Mouse (Mus musculus) lung, postnatal 10 days (tissue): ENCODE results near the gene Tshz2.
A peak's percentile ranks its signal among the peaks of the same experiment; 100 is the strongest.
"Not testable (repeated sequence)": the region's sequence is repeated elsewhere in the genome, so short reads cannot be mapped to it uniquely, and the experiment has no call there.

Source experiments
- DNase-seq: peaks from one replicate; pipeline ENCODE4 v3.0.0; 2021

Gene Tshz2

DNA sequence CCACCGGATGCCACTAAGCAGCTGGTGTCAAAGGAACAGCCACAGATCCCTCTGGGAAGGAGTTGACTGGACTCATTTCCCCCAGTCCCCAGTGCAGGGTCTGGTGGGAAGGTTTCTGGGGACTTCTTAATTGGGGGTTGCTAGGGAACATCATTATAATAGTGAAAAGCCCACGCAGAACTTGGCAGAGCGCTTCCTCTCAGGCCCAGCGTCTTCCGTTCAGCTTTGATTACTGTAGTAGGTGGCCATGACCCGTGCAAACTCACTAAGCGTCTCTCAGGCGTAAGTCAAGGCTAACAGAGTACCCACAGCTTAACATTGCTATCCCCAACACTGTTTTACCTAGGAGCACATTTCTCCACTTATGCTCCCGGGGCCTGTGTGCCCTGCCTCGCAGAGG lies 181.9 kb downstream of the Tshz2 start:
- DNase-seq, result no peak

DNA sequence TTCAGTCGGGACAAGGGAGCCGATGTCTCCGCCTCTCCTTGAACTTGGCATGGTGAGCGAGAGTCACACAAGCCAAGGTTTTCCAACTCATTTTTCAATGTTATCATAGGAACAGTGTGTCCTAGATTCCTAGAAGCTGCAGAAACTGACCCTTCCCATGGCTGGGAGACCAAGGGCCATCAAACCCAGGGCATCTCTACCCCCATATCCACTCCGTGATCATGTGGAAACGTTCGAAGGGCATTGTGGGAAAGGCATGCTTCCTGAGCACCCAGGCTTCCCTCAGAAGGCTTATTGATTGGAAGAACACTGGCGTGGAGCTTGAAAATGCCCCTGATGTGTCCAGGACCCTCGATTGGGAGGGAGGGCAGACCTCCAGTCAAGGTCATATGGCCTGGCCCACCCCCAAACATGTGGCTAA lies 188.2 kb downstream of the Tshz2 start:
- peak; percentile 51 for DNase-seq

DNA sequence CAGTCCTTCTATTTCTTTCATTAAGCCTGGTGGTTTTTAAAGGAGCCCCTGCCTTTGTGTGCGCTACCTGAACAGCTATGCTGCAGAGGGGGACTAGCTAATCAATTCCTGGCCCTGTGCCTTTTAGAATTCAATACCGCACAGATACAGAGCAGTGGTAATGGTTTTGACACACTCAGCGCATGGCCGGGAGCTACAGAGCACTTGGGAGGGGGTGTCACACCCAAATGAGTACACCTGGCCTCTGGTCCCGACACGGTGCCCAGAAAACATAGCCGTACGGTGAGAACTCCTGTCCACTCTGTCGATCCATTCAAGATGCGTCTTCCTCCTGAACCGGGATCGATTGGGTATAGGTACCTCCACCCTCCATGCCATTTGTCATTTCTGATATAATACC lies 193.1 kb downstream of the Tshz2 start:
- no peak for DNase-seq

DNA sequence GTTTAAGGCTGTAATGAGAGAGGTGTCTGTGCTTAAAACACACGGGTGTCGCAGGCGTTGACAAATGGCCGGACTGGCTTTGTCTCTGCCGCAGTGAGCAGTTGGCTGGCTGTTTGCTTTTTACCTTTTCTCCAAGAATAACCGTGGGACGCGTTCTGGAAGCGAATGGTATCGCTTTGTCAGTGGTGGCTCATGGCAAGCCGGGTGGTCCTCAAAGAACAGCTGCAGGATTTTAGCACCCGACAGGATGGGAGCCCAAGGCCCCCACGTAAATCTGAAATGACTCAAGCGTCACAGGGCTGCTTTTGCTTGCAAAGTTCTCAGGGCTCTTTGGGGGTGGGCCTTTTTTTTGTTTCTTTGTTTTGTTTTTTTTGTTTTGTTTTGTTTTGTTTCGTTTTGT lies 193.5 kb downstream of the Tshz2 start:
- no peak for DNase-seq

DNA sequence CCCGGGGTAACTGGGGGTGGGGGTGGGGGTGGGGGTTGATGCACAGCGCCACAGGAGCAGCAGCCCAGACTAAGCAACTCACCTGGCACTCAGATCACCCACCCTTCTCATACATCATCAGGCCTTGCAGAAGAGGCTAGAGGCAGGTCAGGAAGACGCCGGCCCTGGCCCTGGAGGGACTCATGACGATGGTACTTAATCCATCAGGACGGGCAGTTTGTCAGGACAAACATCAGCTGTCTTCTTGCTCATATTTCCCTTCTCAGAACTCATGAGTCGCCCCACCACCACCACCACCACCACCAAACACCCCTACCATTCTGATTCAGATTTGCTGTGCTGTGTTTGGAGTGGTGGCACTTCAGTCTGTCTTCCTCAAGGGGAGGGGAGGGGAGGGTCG lies 194.0 kb downstream of the Tshz2 start:
- no peak for DNase-seq

DNA sequence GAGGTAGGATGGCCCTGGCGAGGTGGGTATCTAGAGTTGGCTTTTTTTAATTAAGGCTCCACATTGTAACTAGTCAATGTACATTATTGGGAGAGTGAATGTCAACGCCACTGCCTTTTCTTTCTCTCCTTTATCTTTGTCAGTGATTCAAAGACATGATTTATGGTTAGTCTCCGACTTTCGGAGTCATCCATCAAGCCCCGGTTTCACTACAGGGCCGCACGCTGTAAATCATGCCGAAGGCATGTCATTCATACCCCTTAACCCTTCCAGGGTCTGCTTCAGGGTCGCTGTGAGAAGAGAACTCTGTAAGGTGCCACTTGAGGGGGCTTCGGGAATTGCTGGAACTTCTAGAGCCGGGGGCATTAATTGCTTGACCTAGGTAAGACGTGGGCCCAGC lies 199.4 kb downstream of the Tshz2 start:
- no peak for DNase-seq

DNA sequence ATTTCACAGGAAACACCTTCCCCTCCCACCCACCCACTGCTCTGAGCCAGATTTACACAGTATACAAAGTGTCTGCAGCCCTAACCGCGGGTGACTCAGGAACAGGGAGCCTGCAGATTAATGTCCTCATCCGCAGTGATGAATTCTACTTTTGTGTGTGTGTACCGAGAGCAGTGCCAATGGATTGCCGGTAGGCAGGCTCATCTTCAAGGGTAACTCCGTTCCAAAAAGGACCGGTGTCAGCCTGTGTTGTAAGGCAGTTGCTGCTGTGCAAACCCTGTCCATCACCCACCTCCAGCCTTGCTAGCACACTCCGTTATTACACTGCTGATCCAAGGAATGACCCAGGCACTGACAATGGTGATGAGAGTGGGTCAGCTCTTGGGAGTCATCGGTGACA lies 200.8 kb downstream of the Tshz2 start:
- no peak for DNase-seq

DNA sequence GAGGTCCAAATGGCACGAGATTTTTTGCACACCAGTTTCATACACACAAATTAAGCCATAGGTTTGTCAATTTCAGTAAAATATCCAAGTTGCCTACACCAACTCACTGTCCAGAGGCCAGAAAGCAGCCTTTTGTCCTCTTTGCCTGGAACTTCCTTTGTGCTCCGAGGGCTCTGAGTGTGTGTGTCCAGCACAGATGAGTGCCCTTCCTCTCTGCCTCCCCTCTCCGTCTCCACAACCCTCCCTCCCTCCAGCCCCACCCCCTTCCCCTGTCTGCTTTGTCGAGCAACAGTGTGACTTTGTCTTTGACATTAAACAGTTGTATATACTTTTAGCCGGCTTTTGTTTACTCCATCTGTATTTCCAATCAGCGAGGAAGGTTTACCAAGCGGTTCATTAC lies 201.8 kb downstream of the Tshz2 start:
- DNase-seq, result no peak

DNA sequence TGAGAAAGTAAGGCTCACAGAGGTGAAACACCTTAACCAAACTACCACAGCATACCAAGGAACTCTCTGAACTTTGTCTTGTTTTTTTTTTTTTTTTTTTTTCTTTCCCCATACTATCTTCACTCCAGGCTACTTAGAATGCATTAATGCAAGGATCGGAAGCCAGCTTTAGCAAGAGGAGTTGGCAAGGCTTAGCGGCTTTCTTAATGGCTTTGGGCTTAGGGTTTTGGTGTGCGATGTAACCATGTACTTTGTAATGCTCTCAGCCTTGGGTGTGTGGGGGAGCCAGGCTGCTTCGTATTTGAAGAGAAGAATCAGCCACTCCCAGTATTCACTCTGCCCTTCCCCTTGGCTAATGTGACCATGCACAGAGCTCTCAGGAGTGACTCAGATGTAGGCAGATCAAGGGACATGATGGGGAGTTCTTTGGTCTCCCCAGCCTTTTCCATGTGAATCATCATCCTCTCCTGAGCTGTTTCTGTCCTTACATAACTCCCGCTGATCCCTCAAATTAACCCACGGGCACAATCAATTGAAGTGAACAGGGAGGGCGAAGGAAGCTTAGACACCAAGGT lies 204.3 kb downstream of the Tshz2 start:
- no peak for DNase-seq

DNA sequence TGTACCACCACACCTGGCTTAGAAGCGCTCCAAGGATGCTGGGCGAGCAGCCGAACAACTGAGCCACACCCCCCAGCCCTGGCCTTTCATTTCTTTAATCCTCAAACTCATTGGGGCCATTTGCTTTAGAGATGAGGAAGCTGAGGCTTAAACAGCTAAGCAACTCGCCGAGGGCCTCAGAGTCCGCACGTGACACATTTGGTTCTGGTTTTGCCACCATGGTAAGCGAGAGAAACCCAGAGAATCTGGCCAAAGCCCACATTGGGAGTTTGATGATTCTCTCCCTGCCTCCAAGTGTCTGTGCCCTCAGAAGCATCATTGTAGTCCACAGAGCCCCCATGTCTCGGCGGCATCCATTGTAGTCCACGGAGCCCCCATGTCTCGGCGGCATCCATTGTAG lies 205.7 kb downstream of the Tshz2 start:
- no peak for DNase-seq

DNA sequence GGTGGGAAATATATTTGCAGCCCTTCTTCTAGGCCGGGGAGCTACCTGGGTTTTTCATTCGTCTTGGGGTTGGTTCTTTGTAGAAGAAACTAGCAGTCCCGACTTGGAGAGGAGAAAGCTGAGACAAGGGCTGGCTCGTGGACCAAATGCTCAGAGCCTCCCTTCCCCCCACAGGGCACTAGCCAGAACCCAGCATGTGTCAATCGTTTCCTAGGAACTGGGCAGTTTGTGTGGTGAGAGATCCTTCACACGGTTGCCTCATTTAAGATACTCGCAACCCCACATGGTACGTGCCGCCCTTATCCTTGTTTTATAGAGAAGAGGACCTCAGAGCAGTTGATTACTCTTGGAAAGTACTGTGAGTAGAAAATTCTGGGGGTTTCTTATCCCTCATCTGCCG lies 208.6 kb downstream of the Tshz2 start:
- DNase-seq, result no peak

DNA sequence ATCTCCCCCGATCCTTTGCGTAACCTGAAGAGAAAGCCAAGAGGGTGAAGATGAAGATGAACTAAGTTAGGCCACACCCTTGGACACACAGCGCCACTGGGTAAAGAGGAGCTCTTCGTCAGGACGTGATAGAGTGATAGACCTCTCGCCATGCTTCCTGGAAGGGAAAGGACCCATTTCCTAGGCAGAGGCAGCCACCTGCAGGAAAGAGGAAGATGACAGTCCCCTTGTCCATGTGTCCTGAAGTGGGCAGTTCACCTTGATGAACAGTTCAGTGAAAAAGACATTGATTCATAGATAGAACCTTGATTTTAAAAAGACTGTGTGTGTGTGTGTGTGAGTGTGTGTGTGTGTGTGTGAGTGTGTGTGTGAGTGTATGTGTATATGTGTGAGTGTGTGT lies 209.7 kb downstream of the Tshz2 start:
- DNase-seq, result no peak

DNA sequence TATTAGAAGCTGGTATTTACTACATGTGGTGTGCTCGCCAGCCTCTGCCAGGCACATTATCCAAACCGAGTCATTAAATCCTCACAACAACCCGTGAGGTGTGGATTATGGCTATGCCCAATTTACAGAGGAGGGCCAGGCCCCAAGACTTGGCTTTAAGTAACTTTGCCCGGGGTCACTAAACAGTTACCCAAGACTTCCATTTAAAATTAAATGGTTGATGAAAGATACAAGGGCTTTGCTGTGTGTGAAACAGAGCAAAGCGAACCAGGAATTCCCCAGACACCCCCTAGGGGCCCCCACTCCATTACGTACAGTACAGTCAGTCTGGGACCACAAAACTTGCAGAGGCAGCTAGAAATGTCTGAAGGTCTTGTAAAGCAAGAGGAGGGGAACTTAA lies 210.7 kb downstream of the Tshz2 start:
- no peak for DNase-seq

DNA sequence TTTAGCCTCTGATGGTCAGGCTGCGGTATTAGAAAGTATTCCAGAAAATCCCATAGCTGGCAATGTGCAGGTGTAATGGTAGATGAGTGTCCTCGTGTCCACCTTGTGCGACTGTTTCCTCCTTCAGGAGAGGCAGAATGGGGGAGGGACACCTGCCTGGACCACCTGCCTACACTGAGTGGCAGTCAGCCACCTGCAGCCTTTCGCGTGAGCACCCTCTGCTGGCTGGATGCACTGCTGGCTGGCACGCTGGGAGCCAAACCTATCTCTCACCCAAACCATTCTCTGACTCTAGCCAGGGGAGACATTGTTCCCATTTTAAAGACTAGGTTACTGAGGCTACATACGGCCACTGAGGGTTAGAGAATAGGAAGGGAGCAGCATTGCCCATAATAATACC lies 216.3 kb downstream of the Tshz2 start:
- peak; percentile 41 for DNase-seq

DNA sequence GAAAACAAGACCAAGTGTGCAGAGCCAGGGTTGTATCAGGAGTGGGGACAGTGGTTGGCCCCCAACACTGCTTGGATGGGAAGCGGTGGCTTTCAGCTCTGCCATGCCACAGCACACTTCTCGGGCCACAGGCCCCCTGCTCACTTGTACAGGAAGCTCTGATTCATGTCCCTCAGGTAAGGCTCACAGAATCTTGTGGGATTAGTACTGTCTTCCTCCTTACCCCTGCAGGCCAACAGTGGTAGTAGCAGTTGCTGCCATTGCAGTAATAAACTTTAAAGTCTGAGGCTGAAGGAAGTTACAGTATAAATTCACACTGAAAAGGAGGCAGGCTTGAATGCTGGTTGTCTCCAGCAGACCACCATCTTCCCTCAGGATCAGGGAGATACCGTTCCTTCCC lies 216.7 kb downstream of the Tshz2 start:
- no peak for DNase-seq

DNA sequence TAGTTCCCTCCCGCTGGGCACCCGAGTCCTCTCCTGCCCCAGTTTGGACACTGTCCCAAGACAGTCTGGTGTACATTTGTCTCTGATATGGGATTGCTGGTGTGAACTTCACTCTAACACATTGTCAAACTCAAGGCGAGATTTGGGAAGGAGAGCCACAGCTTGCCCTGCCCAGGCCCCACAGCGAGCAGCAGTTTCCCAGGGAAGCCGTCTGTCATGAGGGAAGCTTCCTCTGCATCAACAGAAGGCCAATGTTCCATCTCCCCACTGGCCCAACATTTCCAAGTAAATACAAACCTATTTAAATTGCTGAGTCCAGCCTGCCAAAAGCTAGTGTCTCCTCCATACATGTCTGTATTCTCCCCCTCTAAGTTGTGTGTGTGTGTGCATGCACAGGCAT lies 218.8 kb downstream of the Tshz2 start:
- DNase-seq, result no peak

DNA sequence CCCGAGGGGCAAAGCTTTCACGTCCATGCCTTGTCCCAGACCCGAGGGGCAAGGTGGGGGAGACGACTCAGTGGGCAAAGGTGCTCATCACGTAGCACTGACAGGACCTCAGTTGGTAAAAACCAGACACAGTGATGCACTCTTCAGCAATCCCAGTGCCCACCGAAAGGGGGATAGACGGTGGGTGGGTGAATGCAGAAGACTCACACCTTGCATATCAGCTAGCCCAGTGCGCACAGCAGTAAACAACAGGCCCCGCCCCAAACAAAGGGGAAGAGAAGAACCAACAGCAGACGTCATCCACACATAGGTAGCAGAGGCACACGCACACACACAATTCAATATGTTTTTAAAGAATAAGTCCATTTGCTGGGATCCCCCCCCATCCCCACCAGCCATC lies 221.7 kb downstream of the Tshz2 start:
- DNase-seq, result no peak

DNA sequence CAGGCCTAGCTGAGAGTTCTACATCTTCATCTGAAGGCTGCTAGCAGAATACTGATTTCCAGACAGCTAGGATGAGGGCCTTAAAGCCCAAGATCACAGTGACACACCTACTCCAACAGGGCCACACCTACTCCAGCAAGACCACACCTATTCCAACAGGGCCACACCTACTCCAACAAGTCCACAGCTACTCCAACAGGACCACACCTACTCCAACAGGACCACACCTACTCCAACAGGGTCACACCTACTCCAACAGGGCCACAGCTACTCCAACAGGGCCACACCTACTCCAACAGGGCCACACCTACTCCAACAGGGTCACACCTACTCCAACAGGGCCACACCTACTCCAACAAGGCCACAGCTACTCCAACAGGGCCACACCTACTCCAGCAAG lies 224.2 kb downstream of the Tshz2 start:
- DNase-seq, result not testable (repeated sequence)

DNA sequence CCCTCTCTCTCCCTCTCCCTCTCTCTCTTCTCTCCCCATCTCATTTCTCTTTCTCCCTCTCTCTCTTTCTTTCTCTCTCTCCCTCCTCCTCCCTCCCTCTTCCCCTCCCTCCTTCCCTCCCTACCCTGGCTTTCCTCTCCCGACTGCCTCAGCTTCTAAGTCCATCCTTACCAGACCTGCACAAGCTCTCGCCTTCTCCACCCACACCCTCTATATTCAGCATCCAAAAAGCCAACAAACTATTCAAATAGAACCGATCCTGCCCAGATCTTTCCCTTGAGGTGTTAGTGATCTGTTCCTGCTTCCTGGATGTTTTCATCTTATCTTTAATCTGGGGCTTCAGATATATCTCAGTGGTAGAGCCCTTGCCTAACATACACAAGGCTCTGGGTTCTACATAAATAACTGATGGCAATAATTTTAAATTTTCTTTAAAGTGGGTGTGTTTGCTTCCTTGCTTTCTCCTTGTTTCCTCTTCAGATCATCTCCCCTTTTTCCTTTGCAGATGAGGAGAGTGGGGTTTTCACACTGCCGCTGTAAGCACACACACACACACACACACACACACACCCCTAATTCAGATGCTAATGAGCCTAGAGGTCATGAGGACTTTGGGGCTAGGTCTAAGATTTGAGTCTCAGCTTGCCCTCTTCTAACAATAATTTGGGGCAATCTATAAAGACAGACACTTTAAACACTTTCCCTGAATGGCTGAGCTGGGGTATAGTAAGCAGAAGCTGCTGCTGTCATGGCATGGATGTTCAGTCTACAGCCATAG lies 226.5 kb downstream of the Tshz2 start:
- no peak for DNase-seq

DNA sequence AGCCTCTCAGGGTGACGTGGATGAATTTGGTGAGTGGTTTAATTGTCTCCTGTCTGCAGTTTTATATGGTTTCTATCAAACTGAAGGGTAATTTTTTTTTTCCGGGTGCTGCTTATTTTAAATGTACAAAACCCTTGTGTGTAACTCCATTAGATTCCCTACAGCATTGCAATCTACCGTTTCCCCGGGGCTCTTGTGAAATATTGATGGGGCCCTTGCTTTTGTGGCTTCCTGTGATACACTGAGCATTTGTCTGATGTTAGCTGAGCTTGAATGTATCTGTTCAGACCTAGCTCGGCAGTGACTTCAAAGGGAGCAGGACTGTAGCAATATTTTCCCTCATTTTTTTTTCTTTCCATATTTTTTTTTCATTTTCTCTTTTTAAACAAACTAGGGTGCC lies 228.1 kb downstream of the Tshz2 start:
- no peak for DNase-seq

DNA sequence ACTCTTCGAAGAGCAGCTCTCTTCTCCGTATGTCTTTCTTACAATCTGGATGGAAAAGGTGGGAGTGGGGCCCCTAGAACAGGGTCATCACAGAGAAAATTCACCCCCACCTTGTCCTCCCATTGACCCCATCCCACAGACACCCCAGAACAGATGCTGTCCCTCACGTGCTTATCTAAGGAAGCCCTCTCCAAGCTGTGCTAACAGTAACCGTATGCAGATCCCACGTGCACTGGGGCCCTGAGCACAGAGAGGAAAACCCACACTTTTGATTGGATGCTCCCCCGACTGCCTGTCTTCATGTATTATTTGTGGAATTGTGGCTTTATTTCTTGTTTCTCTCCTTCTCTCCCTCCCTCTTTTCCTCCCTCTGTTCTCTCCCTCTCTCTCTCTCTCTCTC lies 229.9 kb downstream of the Tshz2 start:
- DNase-seq, result no peak

DNA sequence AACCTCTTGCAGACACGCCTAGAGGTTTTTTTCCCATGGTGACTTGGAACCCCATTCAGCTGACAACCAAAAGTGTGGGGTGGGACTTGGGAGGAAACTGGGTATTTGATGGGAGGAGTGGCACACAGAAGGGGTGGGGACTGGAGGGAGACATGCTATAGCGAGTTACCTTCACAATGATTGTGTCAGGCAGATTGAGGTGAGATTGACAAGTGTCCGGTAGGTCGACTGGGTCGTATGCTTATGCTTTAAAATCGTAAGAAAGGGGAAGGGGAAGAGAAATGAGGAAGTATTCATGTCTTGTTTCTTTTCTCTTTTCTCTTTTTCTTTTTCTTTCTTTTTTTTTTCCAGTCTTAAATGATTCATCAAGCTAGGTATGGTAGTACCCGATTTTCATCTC lies 236.7 kb downstream of the Tshz2 start:
- no peak for DNase-seq

DNA sequence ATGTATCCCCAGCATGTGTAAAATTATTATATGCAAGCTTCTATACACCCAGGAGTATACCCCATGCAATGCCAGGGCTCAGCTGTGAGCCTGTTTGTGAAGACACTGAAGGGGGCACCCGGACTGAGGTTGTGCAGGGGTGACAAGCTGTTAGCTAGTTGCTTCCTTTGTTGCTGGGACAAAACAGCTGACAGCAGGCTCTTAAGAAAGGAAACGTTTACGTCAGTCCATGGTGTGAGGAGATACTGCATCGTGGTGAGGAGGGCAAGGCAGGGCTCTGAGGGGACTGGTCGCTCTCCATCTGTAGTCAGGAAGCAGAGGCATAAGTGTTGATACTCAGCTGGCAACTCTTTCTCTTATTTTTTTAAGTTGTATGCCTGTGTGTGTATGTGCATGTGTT lies 237.7 kb downstream of the Tshz2 start:
- no peak for DNase-seq

DNA sequence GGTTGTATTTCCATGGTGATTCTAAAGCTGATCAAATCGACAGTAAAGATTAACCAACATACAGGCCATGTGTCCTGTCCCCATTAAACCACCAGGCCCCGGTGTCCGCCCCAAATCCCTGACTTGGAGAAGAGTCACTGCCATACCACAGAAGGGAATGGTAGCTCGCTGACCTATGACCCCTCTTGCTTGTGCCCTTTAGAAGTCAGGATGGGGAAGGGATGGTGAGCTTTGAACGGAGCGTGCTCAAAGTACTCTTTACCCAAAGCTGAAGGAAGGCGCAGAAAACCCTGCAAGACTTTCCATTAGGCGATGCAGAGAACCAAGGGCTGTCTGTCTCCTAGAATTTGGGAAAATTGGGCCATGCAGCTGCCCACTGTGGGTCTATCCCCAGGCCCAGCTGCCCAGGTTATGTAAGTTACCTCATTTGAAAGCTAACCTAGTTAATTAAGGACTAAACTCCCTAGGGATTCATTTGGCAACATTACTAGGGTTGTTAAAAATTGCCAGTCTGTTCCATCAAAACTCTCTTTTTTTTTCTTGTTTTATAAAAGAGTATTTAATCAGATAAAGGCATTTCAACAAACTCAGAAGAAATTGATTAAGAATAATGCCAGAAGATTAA lies 238.7 kb downstream of the Tshz2 start:
- DNase-seq, result no peak

DNA sequence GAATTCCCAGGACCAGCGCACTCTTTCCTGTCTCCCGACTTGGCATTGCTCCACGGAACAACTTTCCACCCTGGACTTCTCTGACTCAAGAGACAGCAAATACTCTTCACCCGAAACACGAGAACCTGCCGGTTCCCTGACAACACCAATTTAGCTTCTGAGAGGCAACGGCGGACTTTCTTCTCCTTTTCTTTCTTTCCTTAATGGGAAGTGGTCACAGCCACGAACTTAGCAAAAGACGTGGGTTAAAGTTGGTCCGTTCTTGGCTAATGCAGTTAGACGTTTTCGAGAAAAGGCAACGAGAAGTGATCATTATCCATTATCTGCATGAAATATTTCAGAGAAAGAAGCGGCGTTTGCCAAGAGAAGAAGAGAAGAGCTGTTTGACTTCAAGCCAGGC lies 240.6 kb downstream of the Tshz2 start:
- no peak for DNase-seq
